Mouse (Mus musculus) common myeloid progenitor, adult 5-6 weeks (primary cell): ENCODE measurements around the gene Anks3. TPM values are rescaled to one million over a fixed set of nuclear protein-coding genes. Genes with fewer than 3 reads are reported as not detected.

ENCODE experiments used
- ATAC-seq: replicated peaks from 2 replicates; pipeline ENCODE4 v1.8.0; 2016; ENCODE audit warnings: low read depth, mild to moderate bottlenecking, moderate TSS enrichment, inconsistent platforms; ENCODE audit not compliant: poor library complexity, severe bottlenecking
- total RNA-seq: library from RNA; stranded (forward); fragments of 200-1000, 187-1606 nt; gene quantifications from 2 replicates; pipeline ENCODE4 v1.2.3, GENCODE M21; 2017

Gene Anks3
- 16.4 and 25.4 TPM in 2 replicates for total RNA-seq

DNA sequence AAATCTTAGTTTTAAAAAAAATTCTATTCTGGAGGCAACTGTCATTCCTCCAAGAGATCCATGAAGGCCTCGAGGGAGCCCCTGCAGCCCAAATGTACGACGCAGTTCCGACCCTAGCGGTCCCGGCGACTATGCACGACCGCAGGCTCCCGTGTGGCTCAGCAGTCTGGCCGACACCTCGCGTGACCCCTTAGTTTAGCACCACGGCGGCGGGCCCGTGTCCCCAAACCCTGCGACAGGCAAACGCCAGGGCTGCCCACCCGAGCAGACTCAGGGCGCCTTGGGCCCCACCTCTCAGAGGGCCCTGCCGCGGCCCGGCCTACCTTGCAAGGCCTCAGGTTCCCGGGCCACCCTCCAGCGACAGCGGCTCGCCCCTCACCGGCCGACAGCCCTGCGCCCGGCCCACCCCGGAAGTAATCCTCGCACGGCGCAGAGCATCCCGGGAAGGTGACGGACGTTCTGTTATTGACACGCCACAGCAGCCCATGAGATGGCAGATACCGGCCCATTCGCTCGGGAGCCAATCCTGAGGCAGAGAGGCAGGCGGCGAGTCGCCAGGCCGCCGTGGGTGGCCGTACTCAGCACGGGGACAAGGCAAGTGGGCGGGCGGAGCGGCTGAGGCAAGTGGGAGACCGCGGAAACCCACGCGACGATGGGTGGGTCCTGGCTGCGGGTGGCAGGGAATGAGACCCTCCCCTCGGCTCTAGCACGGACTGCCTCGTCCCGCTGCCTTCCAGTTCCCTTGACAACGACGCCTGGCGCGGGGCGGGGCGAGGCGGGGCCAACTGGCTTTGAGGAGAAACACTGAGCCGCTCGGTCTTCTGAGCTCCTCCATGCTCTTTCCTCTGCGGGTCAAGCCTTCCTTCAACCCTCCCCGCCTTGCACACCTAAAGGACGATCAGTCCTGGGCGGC lies at the start of gene Anks3:
Anks3 (minus strand) TSS at position 409 of the 913 bp plus-strand sequence.
- ATAC-seq = peak; percentile 92

DNA sequence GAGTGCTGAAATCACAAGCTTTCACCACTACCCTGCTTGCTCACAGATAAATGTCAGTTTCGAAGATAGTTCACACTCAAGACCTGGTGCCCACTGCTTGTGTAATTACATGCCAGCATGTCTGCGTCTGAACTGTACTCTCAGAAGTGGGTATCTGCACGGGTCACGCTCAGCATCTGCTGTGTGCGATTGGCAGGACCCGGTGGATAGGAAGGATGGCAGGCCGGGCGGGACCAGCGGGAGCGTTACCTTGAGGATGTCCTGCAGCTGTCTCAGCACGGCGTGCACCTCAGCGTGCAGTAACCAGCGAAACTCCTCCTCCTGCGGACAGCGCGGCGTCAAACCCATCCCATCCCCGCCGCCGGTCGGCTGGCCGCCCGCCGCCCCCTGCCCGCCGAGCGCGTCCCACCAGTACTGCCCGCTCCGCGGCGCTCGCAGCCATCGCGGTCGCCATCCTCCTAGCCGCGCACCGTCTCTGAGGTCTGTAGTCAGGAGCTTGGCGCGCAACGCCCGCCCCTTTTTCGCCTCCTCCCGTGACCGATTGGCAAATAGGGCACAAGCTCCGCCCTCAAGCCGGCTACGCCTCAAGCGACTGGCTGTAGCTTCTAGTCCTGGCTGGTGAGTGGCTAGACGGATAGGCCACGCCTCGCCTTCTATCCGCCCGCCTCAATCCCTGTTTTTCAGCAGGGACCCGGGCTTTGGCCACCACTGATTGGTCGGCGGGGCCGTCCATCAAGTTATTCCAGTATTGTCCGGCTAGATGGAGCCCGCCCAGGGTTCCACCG lies 49.2 kb upstream of the Anks3 start, which contains the start of gene Rogdi:
Rogdi (minus strand) TSS at position 500 of the 785 bp plus-strand sequence.
- ATAC-seq = peak; percentile 87

DNA sequence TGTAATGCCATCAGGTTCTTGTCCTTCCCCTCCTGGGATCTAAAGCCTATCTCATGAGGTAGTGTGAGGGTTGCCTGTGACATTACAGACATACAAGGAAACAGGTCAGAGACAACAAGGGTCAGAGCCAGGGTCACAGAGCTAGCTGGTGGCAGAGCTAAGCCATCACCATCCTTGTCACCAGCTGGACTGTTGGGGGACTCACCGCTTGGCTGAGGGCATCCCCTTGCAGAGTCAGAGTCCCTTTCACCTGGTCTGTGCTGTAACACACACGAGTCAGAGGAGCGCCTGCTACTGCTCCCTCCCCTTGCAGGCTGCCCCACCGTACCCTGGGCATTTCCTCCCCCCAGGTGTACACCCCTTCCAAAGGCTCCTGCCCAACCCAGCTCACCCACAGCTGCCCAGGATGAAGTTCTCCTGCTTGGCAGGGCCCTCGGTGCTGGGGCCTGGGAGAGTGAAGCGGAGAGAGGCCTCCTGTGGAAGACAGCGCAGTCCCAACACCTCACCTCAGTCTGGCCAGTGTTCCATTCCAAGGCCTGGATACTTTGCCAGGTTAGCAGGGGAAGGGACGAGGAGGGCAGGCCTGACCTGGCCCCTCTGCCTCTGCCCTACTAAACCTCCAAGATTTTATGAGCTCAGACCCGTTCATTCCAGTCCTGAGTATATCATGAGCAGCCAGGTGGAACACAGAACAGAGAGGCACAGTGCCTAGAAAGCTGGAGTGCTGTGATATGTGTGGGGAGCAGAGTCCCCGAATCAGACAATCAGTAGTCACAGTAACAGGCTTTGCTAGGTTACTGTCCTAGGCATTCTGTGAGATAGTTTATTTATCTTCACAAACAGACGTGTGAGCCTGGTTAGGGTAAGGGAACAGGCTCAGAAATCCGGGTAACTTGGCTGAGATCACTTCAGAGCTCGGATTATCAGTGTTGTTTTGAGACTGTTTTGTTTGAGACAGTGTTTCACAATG lies 48.3 kb upstream of the Anks3 start:
- peak; percentile 34 for ATAC-seq

DNA sequence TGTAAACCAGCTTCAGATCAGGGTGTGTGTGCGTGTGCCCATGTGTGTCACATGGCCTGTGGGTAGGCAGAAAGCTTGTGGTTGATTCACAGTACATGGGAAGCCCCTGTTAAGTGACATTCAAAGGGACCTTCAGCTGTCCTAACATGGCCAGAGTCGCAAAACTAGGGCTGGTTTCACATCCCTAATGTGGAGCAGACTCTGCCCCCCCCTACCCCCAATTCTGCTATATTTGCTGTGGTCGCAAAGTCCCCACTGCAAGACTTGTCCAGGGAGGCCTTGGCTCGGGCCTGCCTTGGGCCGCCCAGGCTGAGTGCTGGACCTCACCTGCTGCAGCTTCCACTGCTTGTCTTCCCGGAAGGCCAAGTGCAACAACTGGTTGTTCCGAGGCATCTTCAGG lies 47.3 kb upstream of the Anks3 start:
- ATAC-seq = peak; percentile 19

DNA sequence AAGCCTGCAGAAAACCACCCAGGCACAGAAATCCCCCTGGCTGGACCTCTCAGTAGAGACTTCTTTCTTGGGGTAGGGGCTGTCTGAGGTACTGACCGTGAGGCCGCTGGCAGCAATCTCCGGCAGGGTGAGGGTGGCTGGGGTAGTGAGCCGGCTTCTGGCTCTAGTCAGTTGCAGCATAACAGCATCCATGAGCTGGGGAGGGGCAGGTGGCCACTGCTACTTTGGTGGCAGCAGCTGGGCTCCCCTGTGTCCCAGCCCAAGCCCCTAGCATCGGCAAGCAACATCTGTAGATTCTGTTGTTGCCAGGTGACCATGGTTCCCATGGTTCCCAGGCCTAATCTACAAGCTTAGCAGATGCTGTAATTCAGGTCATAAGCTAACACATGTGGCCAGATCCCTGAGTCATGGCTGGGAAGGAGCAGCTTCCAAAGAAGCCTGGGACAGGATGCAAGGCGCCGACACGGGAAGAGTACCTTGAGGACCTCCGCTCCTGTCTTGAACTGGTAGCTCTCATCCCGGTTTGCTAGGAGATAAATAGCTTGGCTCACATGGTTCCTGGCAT lies 46.4 kb upstream of the Anks3 start:
- no peak for ATAC-seq

DNA sequence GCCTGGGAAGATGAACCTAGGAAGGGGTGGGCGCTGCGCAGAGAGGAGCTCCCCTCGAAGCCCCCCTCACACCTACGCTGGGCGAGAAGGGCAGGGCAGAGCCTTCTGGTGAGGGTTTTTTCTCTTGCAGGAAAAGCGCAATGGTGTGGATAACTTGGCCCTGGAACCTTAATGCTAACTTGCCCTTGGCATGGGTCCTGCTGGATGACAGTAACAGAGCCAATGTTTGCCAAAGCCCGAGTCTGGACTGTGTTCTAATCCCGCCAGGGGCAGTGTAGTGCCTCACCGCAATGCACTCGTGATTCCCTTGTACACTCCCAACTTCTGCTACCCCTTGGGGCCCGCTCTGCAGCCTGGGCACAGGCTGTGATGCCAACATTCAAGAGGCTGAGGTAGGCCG lies 44.1 kb upstream of the Anks3 start:
- ATAC-seq = no peak

DNA sequence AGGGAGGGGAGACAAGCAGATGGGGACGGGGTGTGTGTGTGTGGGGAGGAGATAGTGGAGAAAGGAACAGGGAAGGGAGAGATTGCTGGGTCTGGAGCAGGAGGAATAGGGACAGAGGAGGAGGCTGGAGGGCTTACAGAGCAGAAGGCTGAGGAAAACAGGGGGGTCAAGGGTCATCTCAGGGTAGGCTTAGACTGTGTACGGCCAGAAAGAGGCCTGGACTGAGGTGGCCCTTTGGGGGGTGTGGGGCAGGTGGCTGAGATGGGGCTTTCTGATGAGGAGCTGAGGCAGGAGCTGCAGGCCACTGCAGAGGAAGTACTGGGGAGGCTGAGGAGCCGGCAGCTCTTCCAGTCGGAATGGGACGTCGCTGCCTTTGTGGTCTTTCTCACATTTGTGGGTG lies 43.5 kb upstream of the Anks3 start:
- no peak for ATAC-seq

DNA sequence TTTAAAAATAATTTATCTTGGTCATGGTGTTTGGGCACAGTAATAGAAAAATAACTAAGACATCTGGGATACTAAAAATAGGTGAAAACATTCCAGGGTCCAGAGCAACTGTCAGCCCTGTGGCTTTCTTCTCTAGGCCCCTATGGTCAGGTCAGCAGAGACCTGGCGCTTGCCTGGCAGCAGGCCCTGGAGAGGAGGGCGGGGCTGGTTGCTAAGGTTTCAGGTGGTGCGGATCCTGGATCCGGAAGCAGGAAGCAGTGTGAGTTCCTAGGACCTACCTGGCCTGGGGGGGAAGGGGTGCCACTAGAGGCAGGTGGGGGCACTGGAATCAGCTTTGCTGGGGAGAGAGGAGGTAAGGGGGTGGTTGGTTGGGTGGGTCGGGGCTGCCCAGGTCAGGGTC lies 43.1 kb upstream of the Anks3 start, which contains the start of gene Smim22:
Smim22 (plus strand) TSS at position 222 of the 400 bp plus-strand sequence.
- no peak for ATAC-seq

DNA sequence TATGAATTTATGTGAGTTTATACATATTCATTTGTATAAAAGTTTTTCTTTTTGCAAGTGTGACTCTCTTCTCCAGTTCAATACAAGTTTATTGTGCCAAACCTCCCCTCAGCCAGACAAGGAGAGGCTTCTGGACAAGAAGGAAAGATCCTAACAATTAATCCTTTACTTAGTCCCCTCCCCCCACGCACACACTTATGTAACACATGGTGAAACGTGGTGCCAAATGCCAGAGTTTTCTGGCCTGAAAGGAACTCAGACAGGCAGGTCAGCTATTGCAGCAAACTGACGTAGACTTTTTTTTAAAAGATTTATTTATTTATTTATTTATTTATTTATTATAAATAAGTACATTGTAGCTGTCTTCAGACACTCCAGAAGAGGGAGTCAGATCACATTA lies 36.6 kb upstream of the Anks3 start:
- ATAC-seq = no peak

DNA sequence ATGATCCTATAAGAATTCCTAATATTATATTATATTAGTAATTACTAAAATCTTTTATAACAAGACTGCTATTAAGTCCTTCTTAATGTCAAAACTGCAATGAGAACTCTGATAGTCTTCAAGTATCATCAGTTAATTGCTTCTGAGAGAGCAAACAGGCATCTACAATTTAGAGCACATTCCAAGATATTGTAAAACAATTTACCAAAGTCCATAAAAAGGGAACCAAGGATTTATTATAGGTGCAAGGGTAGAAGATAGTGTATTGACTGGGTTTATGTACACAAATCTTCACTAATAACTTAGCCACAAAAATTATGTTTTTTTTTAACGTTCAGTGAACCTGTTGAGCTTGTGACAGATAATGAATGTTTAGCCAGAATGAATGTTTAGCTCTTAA lies 35.0 kb upstream of the Anks3 start:
- ATAC-seq = no peak

DNA sequence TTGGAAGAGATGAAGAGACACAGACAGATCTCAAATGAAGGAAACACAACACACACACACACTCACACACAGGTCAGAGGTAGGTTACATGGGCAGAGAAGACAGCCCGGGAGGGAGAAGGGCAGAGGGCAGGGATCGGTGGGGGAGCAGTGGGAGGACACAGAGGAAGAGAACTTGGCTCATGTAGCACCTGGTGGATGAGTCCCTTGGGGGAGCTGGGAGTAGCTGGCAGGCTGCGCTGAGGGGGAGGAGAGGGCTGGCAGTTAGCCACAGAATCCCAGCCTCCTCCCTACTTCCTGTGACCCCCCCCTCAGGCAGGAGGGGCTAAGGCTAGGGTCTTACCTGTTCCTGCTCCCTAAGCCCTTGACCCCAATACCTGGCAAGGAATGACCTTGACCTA lies 33.5 kb upstream of the Anks3 start, which contains the start of gene Sept12:
Sept12 (minus strand) TSS at position 300 of the 400 bp plus-strand sequence.
- ATAC-seq = no peak

DNA sequence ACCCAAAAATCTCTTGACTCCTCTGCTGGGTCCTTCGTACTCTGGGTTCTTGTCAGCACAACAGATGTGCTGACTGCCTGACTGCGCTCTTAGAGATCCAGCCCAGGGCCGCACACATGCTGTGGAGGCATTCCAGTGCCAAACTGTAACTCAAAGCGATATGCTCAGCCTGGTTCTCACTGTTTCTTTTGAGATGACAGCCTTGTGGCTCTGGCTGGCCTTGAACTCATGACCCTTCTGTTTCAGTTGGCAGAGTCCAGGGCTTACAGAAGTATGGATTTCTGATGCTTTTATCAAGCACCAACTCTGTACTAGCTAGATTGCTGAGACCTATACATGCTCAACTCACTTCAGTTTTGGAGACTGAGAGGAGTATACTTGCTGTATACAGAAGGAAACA lies 29.3 kb upstream of the Anks3 start:
- no peak for ATAC-seq

DNA sequence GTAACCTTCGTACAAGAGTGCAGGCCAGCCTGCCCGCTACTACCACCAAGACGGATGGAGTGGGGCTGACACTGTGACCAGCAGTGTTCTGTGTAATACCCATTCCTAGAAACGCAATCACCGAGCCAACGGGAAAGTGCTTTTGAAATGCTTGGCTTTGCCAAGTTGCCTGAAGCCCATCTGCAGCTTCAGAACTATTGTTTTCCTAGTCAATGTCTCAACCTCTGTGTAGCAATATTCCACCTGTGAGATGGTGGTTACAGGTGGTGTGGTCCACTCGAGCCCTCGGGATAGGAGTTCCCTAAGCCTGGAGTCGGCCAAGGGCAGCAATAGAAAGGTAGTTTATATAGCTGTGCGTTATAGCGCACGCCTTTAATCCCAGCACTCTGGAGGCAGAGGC lies 20.7 kb upstream of the Anks3 start:
- no peak for ATAC-seq

DNA sequence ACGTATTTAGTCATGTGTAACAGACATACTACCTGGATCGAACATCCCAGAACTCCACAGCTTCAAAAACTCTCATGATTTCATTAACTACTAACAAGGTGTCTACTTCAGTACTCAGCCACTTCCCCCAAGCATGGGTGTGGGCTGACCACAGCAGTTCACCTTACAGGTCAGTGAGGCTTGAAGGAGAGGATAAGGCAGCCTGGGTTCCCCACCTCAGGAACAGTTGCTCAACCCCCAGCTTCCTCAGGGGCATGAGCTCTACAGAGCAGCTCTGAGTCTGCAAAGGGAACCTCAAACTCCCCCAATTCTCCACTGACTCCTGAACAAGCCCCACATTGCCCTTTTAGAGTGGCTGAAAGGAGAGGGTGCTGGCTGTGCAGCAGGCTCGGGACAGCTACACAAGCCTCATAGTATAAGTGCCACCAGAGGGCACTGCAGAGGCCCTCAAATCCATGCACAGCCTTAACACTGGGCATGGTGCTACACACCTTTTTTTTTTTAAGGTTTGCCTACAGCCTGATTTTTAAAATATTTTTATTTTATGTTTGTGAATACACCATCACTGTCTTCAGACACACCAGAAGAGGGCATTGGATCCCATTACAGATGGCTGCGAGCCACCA lies 15.9 kb upstream of the Anks3 start:
- ATAC-seq = peak; percentile 86

DNA sequence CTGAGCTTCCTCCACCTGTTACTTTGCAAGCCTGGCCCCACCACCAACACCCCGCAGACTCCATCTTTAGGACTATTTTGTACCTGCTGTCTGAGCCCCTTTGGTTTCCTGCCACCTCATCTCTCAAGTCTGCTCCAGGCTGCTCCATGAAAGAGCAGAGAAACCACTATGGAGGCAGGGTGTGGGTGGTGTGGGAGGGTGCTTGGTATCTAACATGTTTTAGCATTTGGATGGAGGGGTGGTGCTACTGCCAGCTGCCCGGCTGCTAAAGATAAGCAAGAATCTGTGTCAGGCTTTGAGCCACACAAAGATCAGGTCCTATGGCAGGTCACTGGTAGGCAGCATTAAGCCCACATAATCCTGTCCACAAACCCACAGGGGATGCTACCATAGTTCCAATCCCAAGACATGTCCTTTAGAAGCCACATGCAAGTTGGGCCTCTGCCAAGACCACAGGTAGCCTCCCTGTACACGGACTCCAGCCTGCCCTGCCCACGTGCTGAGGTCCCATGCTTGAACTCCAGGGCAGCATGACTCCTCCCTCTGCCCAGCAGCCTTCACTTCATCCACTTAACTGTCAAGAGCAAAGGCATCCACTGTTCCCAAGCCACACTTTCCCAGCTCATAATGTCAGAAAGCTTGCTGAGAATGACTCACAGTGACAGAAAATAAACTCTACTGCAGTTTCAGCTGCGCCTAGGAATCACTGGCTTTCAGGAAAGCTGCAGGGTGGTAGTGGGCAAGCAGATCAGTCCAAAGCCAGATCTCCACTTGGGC lies 14.5 kb upstream of the Anks3 start:
- ATAC-seq = peak; percentile 40; the same call in 1 of the 2 replicates

DNA sequence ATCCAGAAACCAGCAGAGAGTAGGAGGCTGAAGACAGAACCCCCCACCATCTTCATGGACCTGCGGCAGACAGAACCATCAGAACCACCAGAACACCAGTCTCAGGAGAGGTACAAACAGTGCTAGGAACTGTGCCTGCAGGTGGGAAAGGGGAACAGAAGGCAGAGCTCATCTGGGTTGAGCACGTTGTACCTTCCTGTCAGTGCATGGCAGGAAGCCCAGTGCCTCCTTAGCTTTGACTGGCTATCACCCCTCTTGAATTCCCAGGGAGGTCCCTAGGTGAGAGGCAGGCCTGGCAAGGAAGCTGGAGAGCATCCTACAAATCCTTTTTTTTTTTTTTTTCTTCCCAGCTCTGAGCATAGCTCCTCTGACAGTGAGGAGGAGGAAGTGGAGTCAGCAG lies 12.2 kb upstream of the Anks3 start:
- ATAC-seq = no peak

DNA sequence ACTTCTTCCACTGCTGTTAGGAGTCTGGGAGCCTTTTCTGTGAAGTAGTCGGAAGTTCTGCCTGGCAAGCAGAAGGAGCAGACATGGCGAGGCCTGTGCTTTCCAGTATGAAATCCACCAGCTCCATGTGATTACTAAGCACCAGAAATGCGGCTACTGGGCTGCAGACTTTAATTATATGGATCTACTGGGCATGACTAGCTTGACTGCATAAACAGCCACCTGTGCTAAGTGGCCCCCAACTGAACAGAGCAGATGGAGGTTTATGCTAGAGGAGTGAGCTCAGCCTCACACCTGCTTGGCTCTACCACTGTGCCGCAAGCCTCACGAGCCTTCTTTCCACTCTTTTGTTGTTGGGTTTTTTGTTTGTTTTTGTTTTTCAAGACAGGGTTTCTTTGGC lies 10.5 kb upstream of the Anks3 start:
- ATAC-seq = no peak

DNA sequence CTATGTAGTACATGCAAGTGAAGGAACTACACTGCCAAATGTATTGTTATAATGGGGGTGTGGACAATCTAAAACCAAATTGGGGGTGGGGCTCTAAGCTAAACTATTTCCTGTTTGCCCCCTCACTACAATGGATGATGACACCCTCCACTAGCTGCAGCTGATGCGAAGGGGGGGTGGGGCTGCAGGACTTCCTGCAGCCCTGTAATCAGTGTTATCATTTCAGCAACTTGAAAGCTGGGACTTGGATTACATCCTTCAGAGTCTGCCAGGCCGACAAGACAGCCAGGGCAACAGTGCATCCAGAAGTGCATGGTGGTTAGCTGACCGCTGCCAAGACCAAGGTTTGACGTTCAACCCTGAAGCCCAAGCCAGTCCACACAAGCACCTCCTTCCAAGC lies 7.6 kb upstream of the Anks3 start:
- ATAC-seq = no peak
